Mouse (Mus musculus) small intestine, adult 2 months (tissue): ENCODE data around the gene Slc51a. TPM values are rescaled to one million over a fixed set of nuclear protein-coding genes. Genes with fewer than 3 reads are reported as not detected.
A peak's percentile ranks its signal among the peaks of the same experiment; 100 is the strongest.

ENCODE experiments used
- H3K27ac ChIP-seq: fragments of 200-500 bp; 2 replicates; pipeline ENCODE4 v1.5.1; 2012; ENCODE audit warnings: low read depth, low read length, control low read depth, inconsistent platforms; ENCODE audit not compliant: insufficient read depth
- H3K27me3 ChIP-seq: fragments of 200-500 bp; 2 replicates; pipeline ENCODE4 v1.6.1; 2012; ENCODE audit warnings: mild to moderate bottlenecking, moderate library complexity, low read length, inconsistent platforms; ENCODE audit not compliant: control insufficient read depth, insufficient read depth
- H3K36me3 ChIP-seq: fragments of 200-500 bp; 2 replicates; pipeline ENCODE4 v1.6.1; 2012; ENCODE audit warnings: mild to moderate bottlenecking, low read length, control low read depth, inconsistent platforms; ENCODE audit not compliant: control insufficient read depth, insufficient read depth
- H3K4me1 ChIP-seq: fragments of 200-500 bp; 2 replicates; pipeline ENCODE4 v1.6.1; 2012; ENCODE audit warnings: low read length, inconsistent platforms, mixed read lengths; ENCODE audit not compliant: control insufficient read depth, insufficient read depth, insufficient read length
- H3K4me3 ChIP-seq: fragments of 200-500 bp; 2 replicates; pipeline ENCODE4 v1.5.1; 2012; ENCODE audit warnings: low read depth, mild to moderate bottlenecking, control low read depth, inconsistent platforms, low read length, moderate library complexity
- CTCF ChIP-seq: fragments of 200-500 bp; IDR thresholded peaks from 2 replicates; pipeline ENCODE4 v1.5.1; 2012; ENCODE audit warnings: low read depth, mild to moderate bottlenecking, control low read depth, inconsistent platforms, low read length, moderate library complexity, mixed read lengths; ENCODE audit not compliant: insufficient replicate concordance, insufficient read length; ENCODE audit errors: extremely low read depth
- POLR2A ChIP-seq: fragments of 200-500 bp; IDR thresholded peaks from 2 replicates; pipeline ENCODE4 v1.6.1; 2012; ENCODE audit warnings: low read depth, mild to moderate bottlenecking, control low read depth, inconsistent platforms, low read length, moderate library complexity
- WGBS: fragments of 180-500 bp; shearing (Covaris S2); methylation state at CpG from one replicate; pipeline ENCODE4 v1.1.7; 2018; 5-methylcytosine and 5-hydroxymethylcytosine counted together
- polyA plus RNA-seq: library from polyadenylated mRNA; depleted of rRNA; stranded (reverse); fragments of >200 nt; gene quantifications from 2 replicates; pipeline ENCODE4 v1.2.3, GENCODE M21; 2012

Gene Slc51a
- polyA plus RNA-seq, 1 experiment: 424 TPM

- no peaks in the 10 kb centered on the region for H3K36me3 ChIP-seq
- H3K4me3 ChIP-seq: no peak overlapping the region
- no peak for TF ChIP-seq POLR2A
- TF ChIP-seq CTCF: no peak
- peaks cover 22% of the 10 kb centered on the region for H3K4me1 ChIP-seq
- 26% methylated on average over 3 of the region's 3 CpGs for WGBS
- no peaks in the 10 kb centered on the region for H3K27me3 ChIP-seq
- H3K27ac ChIP-seq: no peak overlapping the region
Observed at GRCm38 (mm10) chr16:32508506-32509065, 20.9 kb upstream of the Slc51a start.

GRCm38 (mm10) chr16:32508035-32508434, 20.4 kb upstream of the Slc51a start:
- WGBS: 57% methylated on average over 5 of the region's 5 CpGs
- H3K27ac ChIP-seq: no peak overlapping the region
- H3K4me3 ChIP-seq: no peak overlapping the region

GRCm38 (mm10) chr16:32507407-32507806, 19.7 kb upstream of the Slc51a start:
- 20% methylated on average over 9 of the region's 9 CpGs for WGBS
- TF ChIP-seq POLR2A (no peak), CTCF (peak; percentile 91)
- Histone ChIP-seq H3K27me3 (no peaks in the 10 kb centered on the region), H3K36me3 (no peaks in the 10 kb centered on the region), H3K4me1 (peaks cover 22% of the 10 kb centered on the region), H3K4me3 (no peak overlapping the region), H3K27ac (no peak overlapping the region)

More at GRCm38 (mm10) chr16:32508035-32508434, 20.4 kb upstream of the Slc51a start:
- Histone ChIP-seq H3K36me3 (no peaks in the 10 kb centered on the region), H3K27me3 (no peaks in the 10 kb centered on the region), H3K4me1 (peaks cover 22% of the 10 kb centered on the region)
- TF ChIP-seq CTCF (no peak), POLR2A (no peak)

- no peaks in the 10 kb centered on the region for H3K27me3 ChIP-seq
- WGBS: 82% methylated on average over 7 of the region's 7 CpGs
- TF ChIP-seq CTCF: no peak
- no peak for TF ChIP-seq POLR2A
- H3K27ac ChIP-seq: no peak overlapping the region
- no peaks in the 10 kb centered on the region for H3K36me3 ChIP-seq
- H3K4me1 ChIP-seq: peaks cover 22% of the 10 kb centered on the region
- H3K4me3 ChIP-seq: no peak overlapping the region
Observed at GRCm38 (mm10) chr16:32506868-32507267, 19.2 kb upstream of the Slc51a start.

- no peaks in the 10 kb centered on the region for H3K36me3 ChIP-seq
- H3K4me1 ChIP-seq: peaks cover 22% of the 10 kb centered on the region
- H3K27me3 ChIP-seq: no peaks in the 10 kb centered on the region
- 94% methylated on average over 8 of the region's 8 CpGs for WGBS
- H3K4me3 ChIP-seq: no peak overlapping the region
- TF ChIP-seq POLR2A (no peak), CTCF (no peak)
- no peak overlapping the region for H3K27ac ChIP-seq
Observed at GRCm38 (mm10) chr16:32506298-32506697, 18.6 kb upstream of the Slc51a start.

- Histone ChIP-seq H3K4me1 (peaks cover 9% of the 10 kb centered on the region; the same call in 1 of the 2 replicates), H3K36me3 (no peaks in the 10 kb centered on the region), H3K27me3 (no peaks in the 10 kb centered on the region), H3K4me3 (no peak overlapping the region), H3K27ac (no peak overlapping the region)
- 27% methylated on average over 6 of the region's 6 CpGs for WGBS
- TF ChIP-seq CTCF (no peak), POLR2A (no peak)
Observed at GRCm38 (mm10) chr16:32503633-32504032, 16.0 kb upstream of the Slc51a start.

GRCm38 (mm10) chr16:32502621-32503335, 15.1 kb upstream of the Slc51a start:
- peaks cover 6% of the 10 kb centered on the region; the same call in 1 of the 2 replicates for H3K4me1 ChIP-seq
- 84% methylated on average over 12 of the region's 12 CpGs for WGBS
- no peaks in the 10 kb centered on the region for H3K27me3 ChIP-seq
- H3K27ac ChIP-seq: no peak overlapping the region
- TF ChIP-seq CTCF (no peak), POLR2A (no peak)
- no peaks in the 10 kb centered on the region for H3K36me3 ChIP-seq
- H3K4me3 ChIP-seq: no peak overlapping the region

- Histone ChIP-seq H3K36me3 (no peaks in the 10 kb centered on the region), H3K27me3 (no peaks in the 10 kb centered on the region), H3K4me3 (no peak overlapping the region), H3K27ac (no peak overlapping the region), H3K4me1 (peaks cover 4% of the 10 kb centered on the region; the same call in 1 of the 2 replicates)
- TF ChIP-seq POLR2A: no peak
- TF ChIP-seq CTCF: no peak
- 67% methylated on average over 7 of the region's 7 CpGs for WGBS
Observed at GRCm38 (mm10) chr16:32501459-32501858, 13.8 kb upstream of the Slc51a start.
